Mouse (Mus musculus) liver, embryonic 13.5 days (tissue): Measurements from ENCODE around the gene Med7. TPM values are rescaled to one million over a fixed set of nuclear protein-coding genes. Genes with fewer than 3 reads are reported as not detected.
A peak's percentile ranks its signal among the peaks of the same experiment; 100 is the strongest.

ENCODE experiments used
- ATAC-seq: fragments of 200-750 bp; cut with Nextera tagmentation; 2 replicates; pipeline ENCODE4 v1.8.0; 2017; ENCODE audit warnings: low read depth, mild to moderate bottlenecking, moderate number of reproducible peaks, moderate library complexity
- DNase-seq: peaks from one replicate; pipeline ENCODE4 v3.0.0; 2022
- H3K27ac ChIP-seq: fragments of 300-500 bp; sonication (generic); 2 replicates; pipeline ENCODE4 v1.5.1; 2015; ENCODE audit warnings: moderate library complexity, mild to moderate bottlenecking, inconsistent platforms
- H3K27me3 ChIP-seq: fragments of 300-500 bp; sonication (generic); 2 replicates; pipeline ENCODE4 v1.6.1; 2015; ENCODE audit warnings: mild to moderate bottlenecking, inconsistent platforms
- H3K36me3 ChIP-seq: fragments of 300-500 bp; sonication (generic); 2 replicates; pipeline ENCODE4 v1.6.1; 2015; ENCODE audit warnings: mild to moderate bottlenecking, inconsistent platforms
- H3K4me1 ChIP-seq: fragments of 300-500 bp; sonication (generic); replicated peaks from 2 replicates; pipeline ENCODE4 v1.6.1; 2015; ENCODE audit warnings: inconsistent platforms
- H3K4me2 ChIP-seq: fragments of 300-500 bp; sonication (generic); 2 replicates; pipeline ENCODE4 v1.6.1; 2015; ENCODE audit warnings: inconsistent platforms, mild to moderate bottlenecking, moderate library complexity
- H3K4me3 ChIP-seq: fragments of 300-500 bp; sonication (generic); replicated peaks from 2 replicates; pipeline ENCODE4 v1.5.1; 2015; ENCODE audit warnings: mild to moderate bottlenecking, inconsistent platforms
- H3K9ac ChIP-seq: fragments of 300-500 bp; sonication (generic); 2 replicates; pipeline ENCODE4 v1.6.1; 2015; ENCODE audit warnings: mild to moderate bottlenecking, inconsistent platforms
- H3K9me3 ChIP-seq: fragments of 300-500 bp; sonication (generic); replicated peaks from 2 replicates; pipeline ENCODE4 v1.6.1; 2016; ENCODE audit warnings: inconsistent platforms
- WGBS: fragments of 180-500 bp; shearing (Covaris S2); methylation state at CpG from one replicate; pipeline ENCODE4 v1.1.7; 2015; ENCODE audit not compliant: insufficient replicate concordance; 5-methylcytosine and 5-hydroxymethylcytosine counted together
- polyA plus RNA-seq: library from polyadenylated mRNA; unstranded; fragments of >200 nt; fragmentation: Nextera tagmentation; extraction: Ambion mirVana; gene quantifications from 2 replicates; pipeline ENCODE4 v1.2.1, GENCODE M21; 2015

Med7 gene
- polyA plus RNA-seq, 1 experiment from 2014 or later, result 62.4 TPM

DNA sequence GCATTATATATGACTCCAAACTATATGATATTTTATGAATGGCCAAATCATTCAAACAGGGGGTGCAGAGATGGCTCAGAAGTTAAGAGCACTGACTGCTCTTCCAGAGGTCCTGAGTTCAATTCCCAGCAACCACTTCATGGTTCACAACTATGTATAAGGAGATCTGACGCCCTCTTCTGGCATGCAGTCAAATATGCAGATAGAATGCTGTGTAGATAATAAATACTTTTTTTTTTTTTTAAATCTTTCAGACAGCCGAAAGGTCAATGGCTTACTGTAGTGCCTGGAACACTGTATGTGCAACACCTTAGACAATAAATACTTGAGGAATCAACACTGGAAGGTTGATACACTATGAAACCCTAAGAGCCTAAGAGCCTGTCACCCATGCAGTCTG lies 6.6 kb upstream of the Med7 start:
- no peak overlapping the region for H3K4me2 ChIP-seq
- no peak for ATAC-seq
- H3K9ac ChIP-seq, result no peak overlapping the region
- H3K27me3 ChIP-seq, result no peaks in the 10 kb centered on the region
- no peaks in the 10 kb centered on the region for H3K9me3 ChIP-seq
- no peaks in the 10 kb centered on the region for H3K36me3 ChIP-seq
- no peak overlapping the region for H3K4me3 ChIP-seq
- no peak for DNase-seq
- no peak overlapping the region for H3K27ac ChIP-seq
- 68% methylated on average over 2 of the region's 2 CpGs for WGBS
- H3K4me1 ChIP-seq, result peaks cover 10% of the 10 kb centered on the region

DNA sequence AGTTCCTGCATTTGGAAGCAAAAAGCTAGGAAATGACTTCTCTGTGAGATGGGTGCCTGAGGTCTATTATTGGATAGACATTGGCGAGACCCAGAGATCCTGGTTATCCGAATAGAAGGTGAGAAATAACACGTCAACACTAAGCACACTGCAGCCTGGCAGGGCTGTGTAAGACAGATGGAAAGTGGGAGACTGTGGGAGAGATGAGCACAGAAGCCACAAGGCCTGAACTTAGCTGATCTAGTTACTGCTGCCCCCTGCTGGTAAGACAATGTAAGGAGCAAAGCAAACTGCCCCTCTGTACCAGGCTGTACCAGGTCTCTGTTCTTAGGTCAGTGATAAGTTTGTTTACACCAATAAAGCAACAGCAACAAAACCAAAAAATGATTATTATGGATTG lies 5.6 kb upstream of the Med7 start:
- H3K9ac ChIP-seq, result no peak overlapping the region
- no peaks in the 10 kb centered on the region for H3K9me3 ChIP-seq
- WGBS, result 20% methylated on average over 3 of the region's 3 CpGs
- H3K4me1 ChIP-seq, result peaks cover 20% of the 10 kb centered on the region
- H3K4me3 ChIP-seq, result no peak overlapping the region
- H3K27me3 ChIP-seq, result no peaks in the 10 kb centered on the region
- peak; percentile 70 for ATAC-seq
- no peak overlapping the region for H3K4me2 ChIP-seq
- no peaks in the 10 kb centered on the region for H3K36me3 ChIP-seq
- H3K27ac ChIP-seq, result no peak overlapping the region
- DNase-seq, result peak; percentile 67

DNA sequence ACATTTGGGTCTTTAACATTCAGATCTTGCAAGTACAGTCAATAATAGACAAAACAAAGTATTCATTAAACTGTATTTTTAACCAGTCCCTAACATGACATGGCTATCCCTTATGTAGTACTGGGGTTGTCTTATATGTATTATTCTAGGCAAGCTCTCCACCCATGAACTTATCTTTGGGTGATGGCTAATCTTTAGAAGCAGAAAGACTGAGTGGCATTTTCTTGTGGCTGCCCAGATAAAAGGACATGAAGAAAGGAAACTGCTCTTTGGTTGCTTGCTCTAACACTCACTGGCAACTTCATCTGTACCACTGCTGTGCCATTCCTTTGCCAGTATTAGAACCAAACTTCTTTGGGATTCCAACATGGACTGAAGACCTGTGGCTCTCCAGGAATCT lies 1.4 kb upstream of the Med7 start:
- Histone ChIP-seq H3K9me3 (no peaks in the 10 kb centered on the region), H3K4me3 (peak overlapping the region; percentile 40), H3K4me1 (peaks cover 47% of the 10 kb centered on the region), H3K27ac (peak overlapping the region; percentile 87), H3K9ac (peak overlapping the region; percentile 57), H3K4me2 (peak overlapping the region; percentile 64), H3K36me3 (peaks cover 11% of the 10 kb centered on the region), H3K27me3 (no peaks in the 10 kb centered on the region)
- peak; percentile 39 for DNase-seq
- peak; percentile 47 for ATAC-seq

GRCm38 (mm10) chr11:46437459-46438000 lies 805 bp downstream of the Med7 start:
- WGBS, result 1% methylated on average over 23 of the region's 23 CpGs

GRCm38 (mm10) chr11:46439005-46439543 lies 2.3 kb downstream of the Med7 start:
- Histone ChIP-seq H3K36me3 (peaks cover 38% of the 10 kb centered on the region), H3K4me1 (peaks cover 79% of the 10 kb centered on the region), H3K9me3 (no peaks in the 10 kb centered on the region), H3K4me2 (peak overlapping the region; percentile 74), H3K9ac (peak overlapping the region; percentile 52), H3K4me3 (peak overlapping the region; percentile 32), H3K27me3 (no peaks in the 10 kb centered on the region), H3K27ac (peak overlapping the region; percentile 74)
- 28% methylated on average over 5 of the region's 5 CpGs for WGBS
- DNase-seq (no peak), ATAC-seq (peak; percentile 17; the same call in 1 of the 2 replicates)

More at GRCm38 (mm10) chr11:46437459-46438000, 805 bp downstream of the Med7 start:
- peak overlapping the region; percentile 97 for H3K9ac ChIP-seq
- no peaks in the 10 kb centered on the region for H3K27me3 ChIP-seq
- peaks cover 65% of the 10 kb centered on the region for H3K4me1 ChIP-seq
- peak overlapping the region; percentile 98 for H3K27ac ChIP-seq
- DNase-seq (peak; percentile 56), ATAC-seq (peak; percentile 10)
- peaks cover 28% of the 10 kb centered on the region for H3K36me3 ChIP-seq
- H3K4me2 ChIP-seq, result peak overlapping the region; percentile 74
- H3K9me3 ChIP-seq, result no peaks in the 10 kb centered on the region
- H3K4me3 ChIP-seq, result peak overlapping the region; percentile 90

GRCm38 (mm10) chr11:46441774-46442173 lies 5.0 kb downstream of the Med7 start:
- Histone ChIP-seq H3K27me3 (no peaks in the 10 kb centered on the region), H3K4me1 (peaks cover 57% of the 10 kb centered on the region), H3K27ac (peak overlapping the region; percentile 40), H3K36me3 (peaks cover 38% of the 10 kb centered on the region), H3K4me3 (no peak overlapping the region), H3K4me2 (peak overlapping the region; percentile 32; the same call in 1 of the 2 replicates), H3K9me3 (no peaks in the 10 kb centered on the region), H3K9ac (no peak overlapping the region)
- peak; percentile 55 for ATAC-seq
- DNase-seq, result no peak
- WGBS, result 18% methylated on average over 1 of the region's 1 CpGs

GRCm38 (mm10) chr11:46443152-46443551 lies 6.4 kb downstream of the Med7 start:
- DNase-seq, result no peak
- H3K4me1 ChIP-seq, result peaks cover 56% of the 10 kb centered on the region
- H3K9me3 ChIP-seq, result no peaks in the 10 kb centered on the region
- H3K4me3 ChIP-seq, result no peak overlapping the region
- H3K27ac ChIP-seq, result no peak overlapping the region
- no peak overlapping the region for H3K4me2 ChIP-seq
- peaks cover 38% of the 10 kb centered on the region for H3K36me3 ChIP-seq
- 79% methylated on average over 1 of the region's 1 CpGs for WGBS
- ATAC-seq, result no peak
- H3K27me3 ChIP-seq, result no peaks in the 10 kb centered on the region
- no peak overlapping the region for H3K9ac ChIP-seq

GRCm38 (mm10) chr11:46443979-46444378 lies 7.3 kb downstream of the Med7 start:
- peaks cover 49% of the 10 kb centered on the region for H3K4me1 ChIP-seq
- peaks cover 38% of the 10 kb centered on the region for H3K36me3 ChIP-seq
- H3K4me2 ChIP-seq, result no peak overlapping the region
- H3K9me3 ChIP-seq, result no peaks in the 10 kb centered on the region
- 69% methylated on average over 5 of the region's 5 CpGs for WGBS
- H3K27me3 ChIP-seq, result no peaks in the 10 kb centered on the region
- H3K4me3 ChIP-seq, result no peak overlapping the region
- no peak overlapping the region for H3K9ac ChIP-seq
- no peak for ATAC-seq
- no peak for DNase-seq
- no peak overlapping the region for H3K27ac ChIP-seq

- ATAC-seq, result no peak
- WGBS, result 77% methylated on average over 6 of the region's 6 CpGs
Measured at GRCm38 (mm10) chr11:46446150-46446549, 9.4 kb downstream of the Med7 start.

GRCm38 (mm10) chr11:46447644-46448484 lies 11.1 kb downstream of the Med7 start:
- H3K9ac ChIP-seq, result no peak overlapping the region
- peaks cover 15% of the 10 kb centered on the region for H3K4me1 ChIP-seq
- H3K36me3 ChIP-seq, result peaks cover 10% of the 10 kb centered on the region
- no peak overlapping the region for H3K4me2 ChIP-seq
- WGBS, result 29% methylated on average over 13 of the region's 13 CpGs
- no peak overlapping the region for H3K4me3 ChIP-seq
- no peaks in the 10 kb centered on the region for H3K27me3 ChIP-seq
- H3K27ac ChIP-seq, result no peak overlapping the region
- ATAC-seq (no peak), DNase-seq (no peak)
- no peaks in the 10 kb centered on the region for H3K9me3 ChIP-seq

More at GRCm38 (mm10) chr11:46446150-46446549, 9.4 kb downstream of the Med7 start:
- DNase-seq, result no peak
- Histone ChIP-seq H3K9ac (no peak overlapping the region), H3K9me3 (no peaks in the 10 kb centered on the region), H3K4me3 (no peak overlapping the region), H3K4me1 (peaks cover 28% of the 10 kb centered on the region), H3K27me3 (no peaks in the 10 kb centered on the region), H3K27ac (no peak overlapping the region), H3K36me3 (peaks cover 19% of the 10 kb centered on the region), H3K4me2 (no peak overlapping the region)

DNA sequence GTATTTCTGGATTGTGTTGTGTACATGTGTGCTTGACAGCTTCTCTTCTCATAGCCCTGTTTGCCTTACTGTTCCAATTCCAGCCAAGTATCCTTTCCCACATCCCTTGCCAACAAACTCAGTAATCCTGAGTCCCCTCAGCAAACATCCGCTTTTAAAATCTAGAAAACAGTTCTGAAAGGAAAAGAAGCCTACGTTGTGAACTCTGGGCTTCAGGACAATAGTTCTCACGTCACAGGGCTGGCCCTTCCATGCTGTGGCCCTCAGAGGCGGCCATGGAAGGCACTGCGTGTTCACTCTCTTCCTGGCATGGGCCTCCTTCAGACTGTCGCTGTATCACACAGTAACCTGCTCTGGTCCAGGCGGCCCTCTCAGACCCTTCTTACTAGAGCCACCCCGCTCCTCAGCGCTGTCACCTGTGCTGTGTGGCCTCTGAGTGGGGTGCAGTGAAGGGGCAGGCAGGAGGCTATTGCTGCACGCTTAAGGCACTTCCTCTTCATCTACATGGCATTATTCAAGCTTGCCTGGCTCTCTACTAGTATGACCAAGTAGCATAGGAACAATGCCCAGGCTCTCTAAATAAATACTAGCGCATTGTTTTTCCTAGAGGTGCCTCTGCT lies 12.8 kb downstream of the Med7 start:
- Histone ChIP-seq H3K9me3 (no peaks in the 10 kb centered on the region), H3K27me3 (no peaks in the 10 kb centered on the region), H3K27ac (no peak overlapping the region), H3K4me2 (no peak overlapping the region), H3K4me3 (no peak overlapping the region), H3K36me3 (no peaks in the 10 kb centered on the region), H3K9ac (no peak overlapping the region), H3K4me1 (peaks cover 12% of the 10 kb centered on the region)
- no peak for ATAC-seq
- no peak for DNase-seq
- 72% methylated on average over 11 of the region's 11 CpGs for WGBS
